Mouse (Mus musculus): Measurements from ENCODE around the gene Ptpn3. TPM values are rescaled to one million over a fixed set of nuclear protein-coding genes. Genes with fewer than 3 reads are reported as not detected.
A peak's percentile ranks its signal among the peaks of the same experiment; 100 is the strongest.
"Not testable (repeated sequence)": the region's sequence is repeated elsewhere in the genome, so short reads cannot be mapped to it uniquely, and the experiment has no call there.

Gene Ptpn3
- polyA plus RNA-seq, 1 experiment, result 4.1 TPM

GRCm38 (mm10) chr4:57277671-57278070 lies 24.0 kb downstream of the Ptpn3 start:
- peaks cover 2% of the 10 kb centered on the region; the same call in 1 of the 2 replicates for H3K4me1 ChIP-seq (ENCODE audit: control insufficient read depth, insufficient read depth, low read length)
- H3K27ac ChIP-seq (ENCODE audit: control insufficient read depth, insufficient read depth, low read depth, low read length, poor library complexity), result no peak overlapping the region
- WGBS, result 74% methylated on average over 3 of the region's 3 CpGs
- TF ChIP-seq CTCF (IDR thresholded peaks at IDR 0.05; ENCODE audit: control insufficient read depth, insufficient read depth, low read length) (no peak), POLR2A (IDR thresholded peaks at IDR 0.05; ENCODE audit: borderline replicate concordance, control insufficient read depth, low read depth, low read length) (no peak)
- no peak overlapping the region for H3K4me3 ChIP-seq (replicated peaks; ENCODE audit: control insufficient read depth, low read depth, low read length)

GRCm38 (mm10) chr4:57275116-57275743 lies 26.4 kb downstream of the Ptpn3 start:
- Histone ChIP-seq H3K4me1 (ENCODE audit: control insufficient read depth, insufficient read depth, low read length) (peaks cover 2% of the 10 kb centered on the region; the same call in 1 of the 2 replicates), H3K4me3 (replicated peaks; ENCODE audit: control insufficient read depth, low read depth, low read length) (no peak overlapping the region), H3K27ac (ENCODE audit: control insufficient read depth, insufficient read depth, low read depth, low read length, poor library complexity) (no peak overlapping the region)
- 5% methylated on average over 8 of the region's 8 CpGs for WGBS
- TF ChIP-seq CTCF (IDR thresholded peaks at IDR 0.05; ENCODE audit: control insufficient read depth, insufficient read depth, low read length), result peak; percentile 95
- no peak for TF ChIP-seq POLR2A (IDR thresholded peaks at IDR 0.05; ENCODE audit: borderline replicate concordance, control insufficient read depth, low read depth, low read length)

- Histone ChIP-seq H3K4me1 (ENCODE audit: control insufficient read depth, insufficient read depth, low read length) (no peaks in the 10 kb centered on the region), H3K27ac (ENCODE audit: control insufficient read depth, insufficient read depth, low read depth, low read length, poor library complexity) (no peak overlapping the region), H3K4me3 (replicated peaks; ENCODE audit: control insufficient read depth, low read depth, low read length) (no peak overlapping the region)
- 72% methylated on average over 15 of the region's 15 CpGs for WGBS
- no peak for TF ChIP-seq POLR2A (IDR thresholded peaks at IDR 0.05; ENCODE audit: borderline replicate concordance, control insufficient read depth, low read depth, low read length)
- no peak for TF ChIP-seq CTCF (IDR thresholded peaks at IDR 0.05; ENCODE audit: control insufficient read depth, insufficient read depth, low read length)
Observed at GRCm38 (mm10) chr4:57273532-57274502, 27.8 kb downstream of the Ptpn3 start.

- Histone ChIP-seq H3K27ac (ENCODE audit: control insufficient read depth, insufficient read depth, low read depth, low read length, poor library complexity) (no peak overlapping the region), H3K4me1 (ENCODE audit: control insufficient read depth, insufficient read depth, low read length) (no peaks in the 10 kb centered on the region), H3K4me3 (replicated peaks; ENCODE audit: control insufficient read depth, low read depth, low read length) (no peak overlapping the region)
- WGBS, result 69% methylated on average over 8 of the region's 8 CpGs
- TF ChIP-seq CTCF (IDR thresholded peaks at IDR 0.05; ENCODE audit: control insufficient read depth, insufficient read depth, low read length) (no peak), POLR2A (IDR thresholded peaks at IDR 0.05; ENCODE audit: borderline replicate concordance, control insufficient read depth, low read depth, low read length) (no peak)
Observed at GRCm38 (mm10) chr4:57270991-57271390, 30.6 kb downstream of the Ptpn3 start.

GRCm38 (mm10) chr4:57270489-57270888 lies 31.1 kb downstream of the Ptpn3 start:
- WGBS, result 82% methylated on average over 5 of the region's 5 CpGs
- H3K27ac ChIP-seq (ENCODE audit: control insufficient read depth, insufficient read depth, low read depth, low read length, poor library complexity); H3K4me1 ChIP-seq (ENCODE audit: control insufficient read depth, insufficient read depth, low read length); H3K4me3 ChIP-seq (replicated peaks; ENCODE audit: control insufficient read depth, low read depth, low read length): not testable (repeated sequence)

- Histone ChIP-seq H3K4me1 (ENCODE audit: control insufficient read depth, insufficient read depth, low read length) (no peaks in the 10 kb centered on the region), H3K27ac (ENCODE audit: control insufficient read depth, insufficient read depth, low read depth, low read length, poor library complexity) (no peak overlapping the region), H3K4me3 (replicated peaks; ENCODE audit: control insufficient read depth, low read depth, low read length) (no peak overlapping the region)
- WGBS, result 84% methylated on average over 10 of the region's 10 CpGs
- no peak for TF ChIP-seq CTCF (IDR thresholded peaks at IDR 0.05; ENCODE audit: control insufficient read depth, insufficient read depth, low read length)
- TF ChIP-seq POLR2A (IDR thresholded peaks at IDR 0.05; ENCODE audit: borderline replicate concordance, control insufficient read depth, low read depth, low read length), result no peak
Observed at GRCm38 (mm10) chr4:57269344-57269743, 32.3 kb downstream of the Ptpn3 start.

- Histone ChIP-seq H3K27ac (ENCODE audit: control insufficient read depth, insufficient read depth, low read depth, low read length, poor library complexity) (no peak overlapping the region), H3K4me3 (replicated peaks; ENCODE audit: control insufficient read depth, low read depth, low read length) (no peak overlapping the region), H3K4me1 (ENCODE audit: control insufficient read depth, insufficient read depth, low read length) (no peaks in the 10 kb centered on the region; the same call in 1 of the 2 replicates)
- TF ChIP-seq POLR2A (IDR thresholded peaks at IDR 0.05; ENCODE audit: borderline replicate concordance, control insufficient read depth, low read depth, low read length) (no peak), CTCF (IDR thresholded peaks at IDR 0.05; ENCODE audit: control insufficient read depth, insufficient read depth, low read length) (no peak)
- 91% methylated on average over 8 of the region's 8 CpGs for WGBS
Observed at GRCm38 (mm10) chr4:57268330-57268729, 33.3 kb downstream of the Ptpn3 start.

GRCm38 (mm10) chr4:57266389-57266788 lies 35.2 kb downstream of the Ptpn3 start:
- H3K27ac ChIP-seq (ENCODE audit: control insufficient read depth, insufficient read depth, low read depth, low read length, poor library complexity), result no peak overlapping the region
- TF ChIP-seq POLR2A (IDR thresholded peaks at IDR 0.05; ENCODE audit: borderline replicate concordance, control insufficient read depth, low read depth, low read length) (no peak), CTCF (IDR thresholded peaks at IDR 0.05; ENCODE audit: control insufficient read depth, insufficient read depth, low read length) (no peak)
- H3K4me3 ChIP-seq (replicated peaks; ENCODE audit: control insufficient read depth, low read depth, low read length), result no peak overlapping the region
- no peaks in the 10 kb centered on the region; the same call in 1 of the 2 replicates for H3K4me1 ChIP-seq (ENCODE audit: control insufficient read depth, insufficient read depth, low read length)
- 87% methylated on average over 9 of the region's 9 CpGs for WGBS
